Mouse (Mus musculus) liver, adult 2 months (tissue): ENCODE measurements around the gene Cdc20b.

Experiments
- CTCF ChIP-seq: fragments of 200-500 bp; IDR thresholded peaks from 2 replicates; pipeline ENCODE4 v1.5.1; 2011; ENCODE audit warnings: low read depth, low read length, control low read depth
- POLR2A ChIP-seq: fragments of 200-500 bp; IDR thresholded peaks from 2 replicates; pipeline ENCODE4 v1.6.1; 2011; ENCODE audit warnings: low read length, control low read depth; ENCODE audit not compliant: insufficient read depth; ENCODE audit errors: extremely low read depth

DNA sequence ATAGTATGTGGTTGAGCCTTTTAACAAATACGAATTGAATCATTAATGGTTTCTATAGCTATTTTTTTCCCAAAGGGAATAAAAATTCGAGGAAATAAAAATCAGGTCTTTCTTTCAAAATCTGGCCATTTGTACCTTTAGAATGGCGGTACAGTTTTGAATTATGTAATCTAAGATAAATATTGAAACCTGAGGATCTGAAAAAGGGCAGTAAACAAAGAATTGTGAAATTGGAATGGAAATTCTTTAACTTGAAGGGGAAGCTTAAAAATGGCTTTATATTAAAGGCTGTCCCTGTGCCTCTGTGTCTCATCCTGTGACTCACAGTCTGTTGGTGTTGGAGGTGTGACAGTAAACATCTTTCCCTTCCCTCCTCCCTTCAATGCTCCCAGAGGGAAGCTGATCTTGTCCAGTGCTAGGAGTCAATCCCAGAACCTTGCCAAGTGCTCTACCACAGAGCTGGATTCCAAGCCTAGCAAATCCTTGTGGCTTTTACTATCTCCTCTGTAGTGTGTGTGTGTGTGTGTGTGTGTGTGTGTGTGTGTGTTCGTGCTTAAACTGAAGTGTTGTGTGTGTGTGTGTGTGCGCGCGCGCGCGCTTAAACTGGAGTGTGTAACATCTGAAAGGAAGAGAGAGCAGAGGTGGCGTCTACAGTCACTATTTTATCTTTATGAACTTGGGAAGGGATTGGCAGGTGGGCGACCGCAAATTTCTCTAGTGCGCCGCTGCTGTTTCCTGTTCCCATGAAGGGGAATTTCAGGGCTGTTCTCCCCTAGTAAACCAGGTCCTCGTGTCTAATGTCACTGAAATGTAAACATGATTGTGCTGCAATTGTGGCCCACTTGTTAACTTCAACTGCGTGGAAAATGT lies 11.4 kb upstream of the Cdc20b start:
- TF ChIP-seq POLR2A (no peak), CTCF (no peak)
